27 mouse cellular contexts compared by ENCODE assay signal in the genomic region with DNA sequence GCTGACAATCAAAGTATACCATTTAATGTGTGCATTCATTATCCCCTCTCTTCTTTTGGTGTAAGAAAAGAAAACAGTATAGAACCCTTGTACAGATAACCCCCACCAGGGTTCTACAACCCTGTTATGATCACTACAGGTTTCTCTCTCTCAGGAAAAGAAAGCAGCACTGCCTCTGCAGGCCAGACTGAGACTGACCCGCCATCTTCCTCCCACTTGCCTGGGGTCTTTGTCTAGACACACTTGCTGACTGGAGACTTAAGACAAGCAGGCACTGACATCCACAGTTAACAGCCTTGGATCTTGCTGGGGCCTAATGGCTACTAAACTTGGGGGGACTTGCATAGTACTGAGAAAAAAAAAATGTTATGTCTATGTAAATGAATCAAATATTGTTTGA. TPM values are rescaled to one million over a fixed set of nuclear protein-coding genes. Genes with fewer than 3 reads are reported as not detected.
DNase-seq lines count a peak whose midpoint lies in the region; ATAC-seq lines count a peak whose summit lies in the region.
"Had no signal": no experiment of that assay in that cellular context is flagged by ENCODE, and none has a peak within 500 bp of the region (broad histone marks: within the 10 kb centered on the region; RNA-seq: fewer than 3 reads in every experiment).

No protein-coding gene starts in this region.

- ATAC-seq in forebrain, embryonic 12.5 days (ENCODE audit: low FRiP score) = peak; percentile 69; the same call in 1 of the 2 replicates
- ATAC-seq in forebrain, embryonic 15.5 days (replicated peaks) = no peak
- 0 out of 2 replicates have a peak, but pooled peaks have one; percentile 29 for ATAC-seq in neural tube, embryonic 12.5 days (ENCODE audit: low FRiP score, low read depth)
- no peak for ATAC-seq in neural tube, embryonic 15.5 days (ENCODE audit: low FRiP score)
- ATAC-seq: activated CD4-positive, CD25-positive, alpha-beta regulatory T cell, adult 4 months; CD4-positive, CD25-positive, alpha-beta regulatory T cell, adult 4 months; hindbrain, embryonic 16.5 days; intestine, embryonic 16.5 days; midbrain, embryonic 15.5 days had no signal

- no peak overlapping the region for H3K4me2 ChIP-seq in forebrain, embryonic 12.5 days
- H3K4me2 ChIP-seq in forebrain, embryonic 15.5 days (replicated peaks) = no peak overlapping the region
- no peak overlapping the region for H3K4me2 ChIP-seq in neural tube, embryonic 12.5 days (replicated peaks)
- H3K4me2 ChIP-seq in neural tube, embryonic 15.5 days = no peak overlapping the region
- H3K4me2 ChIP-seq: limb, embryonic 15.5 days; liver, embryonic 15.5 days; lung, embryonic 15.5 days; midbrain, embryonic 15.5 days had no signal

- 21% methylated on average over 1 of the region's 1 CpGs for WGBS in forebrain, embryonic 12.5 days
- 17% methylated on average over 1 of the region's 1 CpGs for WGBS in forebrain, embryonic 15.5 days
- WGBS in neural tube, embryonic 12.5 days = 47% methylated on average over 1 of the region's 1 CpGs
- 36% methylated on average over 1 of the region's 1 CpGs for WGBS in neural tube, embryonic 15.5 days
- 62% methylated on average over 1 of the region's 1 CpGs for WGBS in limb, embryonic 10.5 days

- no peaks in the 10 kb centered on the region for H3K27me3 ChIP-seq in forebrain, embryonic 12.5 days
- no peaks in the 10 kb centered on the region for H3K27me3 ChIP-seq in forebrain, embryonic 15.5 days
- H3K27me3 ChIP-seq in neural tube, embryonic 12.5 days (replicated peaks) = no peaks in the 10 kb centered on the region
- no peaks in the 10 kb centered on the region for H3K27me3 ChIP-seq in neural tube, embryonic 15.5 days (replicated peaks)
- H3K27me3 ChIP-seq in limb, embryonic 10.5 days (ENCODE audit: low read depth, poor library complexity, severe bottlenecking) = no peaks in the 10 kb centered on the region
- H3K27me3 ChIP-seq: limb, embryonic 15.5 days; liver, embryonic 15.5 days; lung, embryonic 15.5 days; megakaryocyte, embryonic 14.5 days; midbrain, embryonic 15.5 days had no signal

- H3K36me3 ChIP-seq in forebrain, embryonic 12.5 days (replicated peaks) = no peaks in the 10 kb centered on the region
- peaks cover 2% of the 10 kb centered on the region; the same call in 1 of the 2 replicates for H3K36me3 ChIP-seq in forebrain, embryonic 15.5 days
- peaks cover 4% of the 10 kb centered on the region; the same call in 1 of the 2 replicates for H3K36me3 ChIP-seq in neural tube, embryonic 12.5 days
- H3K36me3 ChIP-seq in neural tube, embryonic 15.5 days = peaks cover 2% of the 10 kb centered on the region; the same call in 1 of the 2 replicates
- H3K36me3 ChIP-seq in limb, embryonic 10.5 days = no peaks in the 10 kb centered on the region
- H3K36me3 ChIP-seq: embryonic facial prominence, embryonic 10.5 days; limb, embryonic 15.5 days; lung, embryonic 15.5 days; midbrain, embryonic 15.5 days had no signal

- H3K9me3 ChIP-seq in forebrain, embryonic 12.5 days = no peaks in the 10 kb centered on the region
- no peaks in the 10 kb centered on the region for H3K9me3 ChIP-seq in forebrain, embryonic 15.5 days
- no peaks in the 10 kb centered on the region for H3K9me3 ChIP-seq in neural tube, embryonic 12.5 days
- no peaks in the 10 kb centered on the region for H3K9me3 ChIP-seq in neural tube, embryonic 15.5 days (replicated peaks)
- no peaks in the 10 kb centered on the region for H3K9me3 ChIP-seq in limb, embryonic 10.5 days (replicated peaks)
- H3K9me3 ChIP-seq: embryonic facial prominence, embryonic 10.5 days; limb, embryonic 15.5 days; liver, embryonic 15.5 days; lung, embryonic 15.5 days; megakaryocyte, embryonic 14.5 days; midbrain, embryonic 15.5 days had no signal

- no peak overlapping the region for H3K9ac ChIP-seq in forebrain, embryonic 12.5 days
- H3K9ac ChIP-seq in forebrain, embryonic 15.5 days (replicated peaks) = no peak overlapping the region
- H3K9ac ChIP-seq in neural tube, embryonic 12.5 days = no peak overlapping the region
- H3K9ac ChIP-seq in neural tube, embryonic 15.5 days (replicated peaks) = no peak overlapping the region
- H3K9ac ChIP-seq: limb, embryonic 15.5 days; liver, embryonic 15.5 days; lung, embryonic 15.5 days; midbrain, embryonic 15.5 days had no signal

- no peak overlapping the region for H3K4me3 ChIP-seq in forebrain, embryonic 12.5 days (replicated peaks)
- no peak overlapping the region for H3K4me3 ChIP-seq in forebrain, embryonic 15.5 days
- no peak overlapping the region for H3K4me3 ChIP-seq in neural tube, embryonic 12.5 days
- H3K4me3 ChIP-seq in neural tube, embryonic 15.5 days (replicated peaks) = no peak overlapping the region
- no peak overlapping the region for H3K4me3 ChIP-seq in limb, embryonic 10.5 days
- H3K4me3 ChIP-seq: embryonic facial prominence, embryonic 10.5 days; limb, embryonic 15.5 days; liver, embryonic 15.5 days; lung, embryonic 15.5 days; megakaryocyte, embryonic 14.5 days; midbrain, embryonic 15.5 days had no signal

- no peaks in the 10 kb centered on the region for H3K4me1 ChIP-seq in forebrain, embryonic 12.5 days
- peaks cover 5% of the 10 kb centered on the region; the same call in 1 of the 2 replicates for H3K4me1 ChIP-seq in forebrain, embryonic 15.5 days
- no peaks in the 10 kb centered on the region for H3K4me1 ChIP-seq in neural tube, embryonic 12.5 days
- no peaks in the 10 kb centered on the region for H3K4me1 ChIP-seq in neural tube, embryonic 15.5 days
- H3K4me1 ChIP-seq in limb, embryonic 10.5 days = peaks cover 15% of the 10 kb centered on the region
- H3K4me1 ChIP-seq: limb, embryonic 15.5 days; midbrain, embryonic 15.5 days had no signal

- DNase-seq in limb, embryonic 10.5 days (ENCODE audit: low spot score) = no peak
- no peak for DNase-seq in layer of hippocampus, postnatal 25 days (ENCODE audit: extremely low spot score in 1 of 2, low spot score in 1 of 2)
- DNase-seq in T-cell, adult 2 months (ENCODE audit: low spot score) = no peak
- DNase-seq: adrenal gland, adult 8-10 months; cerebellum, adult 18-20 months; cerebellum, postnatal 25 days; gastrocnemius, postnatal 36 days; kidney, adult 9 months; kidney, postnatal 14 days; lung, postnatal 36 days; right cerebral cortex, postnatal 14 days; thymus, adult 2 months had no signal

- no peak overlapping the region for H3K27ac ChIP-seq in forebrain, embryonic 12.5 days
- no peak overlapping the region for H3K27ac ChIP-seq in forebrain, embryonic 15.5 days (replicated peaks)
- no peak overlapping the region for H3K27ac ChIP-seq in neural tube, embryonic 12.5 days
- H3K27ac ChIP-seq in neural tube, embryonic 15.5 days (replicated peaks) = no peak overlapping the region
- H3K27ac ChIP-seq in limb, embryonic 10.5 days = peak overlapping the region; percentile 62
- H3K27ac ChIP-seq: embryonic facial prominence, embryonic 10.5 days; limb, embryonic 15.5 days; liver, embryonic 15.5 days; lung, embryonic 15.5 days; midbrain, embryonic 15.5 days; stomach, postnatal 0 days had no signal

RNA-seq across cellular contexts. Expression of gene Mindy3, which starts 42.2 kb away (rescaled TPM):
- polyA plus RNA-seq in forebrain, embryonic 12.5 days (2016; fragmentation: Nextera tagmentation; extraction: Ambion mirVana) = 39.3 and 39.5 TPM in 2 replicates
- 41.2 and 45.0 TPM in 2 replicates for polyA plus RNA-seq in forebrain, embryonic 15.5 days (2015; fragmentation: Nextera tagmentation; extraction: Ambion mirVana)
- polyA plus RNA-seq in neural tube, embryonic 12.5 days (2016; fragmentation: Nextera tagmentation; extraction: Ambion mirVana) = 44.3 and 52.9 TPM in 2 replicates
- polyA plus RNA-seq in neural tube, embryonic 15.5 days (2015; fragmentation: Nextera tagmentation; extraction: Ambion mirVana) = 50.8 and 61.3 TPM in 2 replicates
- 24.6 and 25.9 TPM in 2 replicates for polyA plus RNA-seq in limb, embryonic 10.5 days (2016; fragmentation: Nextera tagmentation; extraction: Ambion mirVana)
- 10 to 100 TPM; 87.7 to 95.3 TPM for total RNA-seq in layer of hippocampus, postnatal 25 days (2021)

Comparison
In these comparisons a context has a peak if more than half of its experiments do, and no peak if none do; other contexts are left out.
1. ATAC-seq: peak in forebrain, embryonic 12.5 days (single experiment) and neural tube, embryonic 12.5 days (single experiment); none in forebrain, embryonic 15.5 days (single experiment) and neural tube, embryonic 15.5 days (single experiment).